Mouse (Mus musculus) forebrain, embryonic 16.5 days (tissue): ENCODE results near the gene Cog5. TPM values are rescaled to one million over a fixed set of nuclear protein-coding genes. Genes with fewer than 3 reads are reported as not detected.
A peak's percentile ranks its signal among the peaks of the same experiment; 100 is the strongest.

ENCODE experiments used
- ATAC-seq: fragments of 200-750 bp; cut with Nextera tagmentation; 2 replicates; pipeline ENCODE4 v1.8.0; 2017; ENCODE audit warnings: mild to moderate bottlenecking, moderate library complexity
- H3K27ac ChIP-seq: fragments of 300-500 bp; sonication (generic); 2 replicates; pipeline ENCODE4 v1.5.1; 2014; ENCODE audit warnings: low read length, control low read depth
- H3K27me3 ChIP-seq: fragments of 300-500 bp; sonication (generic); replicated peaks from 2 replicates; pipeline ENCODE4 v1.6.1; 2014; ENCODE audit warnings: low read length; ENCODE audit not compliant: control insufficient read depth, insufficient read depth
- H3K36me3 ChIP-seq: fragments of 300-500 bp; sonication (generic); 2 replicates; pipeline ENCODE4 v1.6.1; 2014; ENCODE audit not compliant: control insufficient read depth, insufficient read depth
- H3K4me1 ChIP-seq: fragments of 300-500 bp; sonication (generic); replicated peaks from 2 replicates; pipeline ENCODE4 v1.6.1; 2014; ENCODE audit warnings: low read length; ENCODE audit not compliant: control insufficient read depth, insufficient read depth
- H3K4me2 ChIP-seq: fragments of 300-500 bp; sonication (generic); 2 replicates; pipeline ENCODE4 v1.6.1; 2014; ENCODE audit warnings: mild to moderate bottlenecking, low read length, control low read depth
- H3K4me3 ChIP-seq: fragments of 300-500 bp; sonication (generic); replicated peaks from 2 replicates; pipeline ENCODE4 v1.5.1; 2014; ENCODE audit warnings: mild to moderate bottlenecking, low read length, control low read depth
- H3K9ac ChIP-seq: fragments of 300-500 bp; sonication (generic); replicated peaks from 2 replicates; pipeline ENCODE4 v1.6.1; 2014; ENCODE audit warnings: low read depth, low read length, control low read depth
- H3K9me3 ChIP-seq: fragments of 300-500 bp; sonication (generic); 2 replicates; pipeline ENCODE4 v1.6.1; 2016; ENCODE audit warnings: low read length; ENCODE audit not compliant: control insufficient read depth
- WGBS: fragments of 180-500 bp; shearing (Covaris S2); extraction: QIAGEN DNeasy Blood & Tissue Kit; methylation state at CpG from one replicate; pipeline ENCODE4 v1.1.7; 2014; 5-methylcytosine and 5-hydroxymethylcytosine counted together
- polyA plus RNA-seq: library from polyadenylated mRNA; unstranded; fragments of >200 nt; fragmentation: Nextera tagmentation; extraction: Ambion mirVana; gene quantifications from 2 replicates; pipeline ENCODE4 v1.2.1, GENCODE M21; 2015

Gene Cog5
- polyA plus RNA-seq, 1 experiment from 2014 or later, result 25.1 TPM

GRCm38 (mm10) chr12:31905696-31906551 is 251.3 kb downstream of the Cog5 start:
- Histone ChIP-seq H3K27ac (peak overlapping the region; percentile 46), H3K4me3 (no peak overlapping the region), H3K27me3 (no peaks in the 10 kb centered on the region), H3K4me1 (peaks cover 18% of the 10 kb centered on the region), H3K9ac (no peak overlapping the region; the same call in 1 of the 2 replicates), H3K9me3 (no peaks in the 10 kb centered on the region), H3K4me2 (no peak overlapping the region), H3K36me3 (no peaks in the 10 kb centered on the region)
- 23% methylated on average over 6 of the region's 6 CpGs for WGBS
- ATAC-seq, result peak; percentile 98

- H3K4me2 ChIP-seq, result no peak overlapping the region
- WGBS, result 86% methylated on average over 2 of the region's 2 CpGs
- no peaks in the 10 kb centered on the region for H3K9me3 ChIP-seq
- ATAC-seq, result no peak
- H3K27ac ChIP-seq, result no peak overlapping the region
- no peak overlapping the region for H3K9ac ChIP-seq
- H3K36me3 ChIP-seq, result no peaks in the 10 kb centered on the region
- no peak overlapping the region for H3K4me3 ChIP-seq
- H3K27me3 ChIP-seq, result no peaks in the 10 kb centered on the region
- peaks cover 18% of the 10 kb centered on the region for H3K4me1 ChIP-seq
Measured at GRCm38 (mm10) chr12:31907436-31907835, 252.8 kb downstream of the Cog5 start.

GRCm38 (mm10) chr12:31912966-31913551 is 258.4 kb downstream of the Cog5 start:
- WGBS, result 84% methylated on average over 6 of the region's 6 CpGs
- no peak for ATAC-seq
- no peak overlapping the region for H3K27ac ChIP-seq
- no peak overlapping the region for H3K4me3 ChIP-seq
- H3K9ac ChIP-seq, result no peak overlapping the region
- no peaks in the 10 kb centered on the region for H3K36me3 ChIP-seq
- no peak overlapping the region for H3K4me2 ChIP-seq
- no peaks in the 10 kb centered on the region for H3K27me3 ChIP-seq
- H3K9me3 ChIP-seq, result no peaks in the 10 kb centered on the region
- H3K4me1 ChIP-seq, result no peaks in the 10 kb centered on the region

DNA sequence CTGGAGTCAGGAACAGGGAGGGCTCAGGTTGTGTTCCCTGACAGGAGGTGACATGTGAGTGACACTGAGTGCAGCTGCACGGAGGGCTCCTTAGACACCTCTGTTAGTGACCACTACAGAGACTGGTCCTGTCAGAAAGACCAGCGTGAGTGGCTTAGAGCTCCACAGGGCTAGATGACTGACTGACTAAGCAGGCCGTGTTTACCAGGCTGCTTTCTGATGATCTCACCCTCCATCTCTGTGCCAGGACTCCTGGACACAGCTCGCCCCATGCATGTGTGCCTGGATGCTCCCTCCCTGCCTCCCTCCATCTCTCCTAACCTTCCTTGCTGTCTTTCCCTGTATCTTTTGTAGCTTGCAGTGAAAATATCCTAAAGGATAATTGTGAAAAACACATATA is 258.9 kb downstream of the Cog5 start:
- Histone ChIP-seq H3K27ac (no peak overlapping the region), H3K36me3 (no peaks in the 10 kb centered on the region), H3K4me3 (no peak overlapping the region), H3K4me1 (no peaks in the 10 kb centered on the region), H3K9ac (no peak overlapping the region), H3K9me3 (no peaks in the 10 kb centered on the region), H3K4me2 (no peak overlapping the region), H3K27me3 (no peaks in the 10 kb centered on the region)
- 51% methylated on average over 4 of the region's 4 CpGs for WGBS
- peak; percentile 64; the same call in 1 of the 2 replicates for ATAC-seq

- Histone ChIP-seq H3K27me3 (no peaks in the 10 kb centered on the region), H3K4me1 (no peaks in the 10 kb centered on the region), H3K27ac (no peak overlapping the region), H3K9me3 (no peaks in the 10 kb centered on the region), H3K36me3 (no peaks in the 10 kb centered on the region), H3K4me2 (no peak overlapping the region), H3K9ac (no peak overlapping the region), H3K4me3 (no peak overlapping the region)
- ATAC-seq, result no peak
- WGBS, result 96% methylated on average over 5 of the region's 5 CpGs
Measured at GRCm38 (mm10) chr12:31916691-31917090, 262.0 kb downstream of the Cog5 start.

DNA sequence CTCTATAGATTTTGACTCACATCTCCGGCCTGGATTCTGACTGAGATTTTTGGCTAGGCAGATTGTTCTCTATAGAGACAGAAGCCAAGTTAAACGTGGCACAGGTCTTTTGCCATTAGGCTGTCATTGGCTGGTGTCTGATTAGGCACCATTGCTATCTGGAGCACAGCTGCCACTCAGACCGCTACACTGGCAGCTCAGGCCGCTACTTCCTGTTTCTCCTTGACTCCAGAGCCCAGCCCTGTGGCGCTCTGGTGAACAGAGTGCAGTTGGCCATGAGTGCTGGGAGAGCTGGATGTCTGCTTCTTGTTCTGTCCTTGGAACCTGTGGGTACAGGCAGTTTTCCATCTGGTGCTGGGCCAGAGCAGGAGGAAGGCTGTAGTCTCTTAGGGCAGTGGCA is 262.6 kb downstream of the Cog5 start:
- H3K27me3 ChIP-seq, result no peaks in the 10 kb centered on the region
- H3K4me2 ChIP-seq, result no peak overlapping the region
- no peak overlapping the region for H3K4me3 ChIP-seq
- H3K36me3 ChIP-seq, result no peaks in the 10 kb centered on the region
- peak; percentile 49 for ATAC-seq
- no peak overlapping the region for H3K9ac ChIP-seq
- no peaks in the 10 kb centered on the region for H3K9me3 ChIP-seq
- WGBS, result 88% methylated on average over 5 of the region's 5 CpGs
- H3K27ac ChIP-seq, result no peak overlapping the region
- no peaks in the 10 kb centered on the region for H3K4me1 ChIP-seq

DNA sequence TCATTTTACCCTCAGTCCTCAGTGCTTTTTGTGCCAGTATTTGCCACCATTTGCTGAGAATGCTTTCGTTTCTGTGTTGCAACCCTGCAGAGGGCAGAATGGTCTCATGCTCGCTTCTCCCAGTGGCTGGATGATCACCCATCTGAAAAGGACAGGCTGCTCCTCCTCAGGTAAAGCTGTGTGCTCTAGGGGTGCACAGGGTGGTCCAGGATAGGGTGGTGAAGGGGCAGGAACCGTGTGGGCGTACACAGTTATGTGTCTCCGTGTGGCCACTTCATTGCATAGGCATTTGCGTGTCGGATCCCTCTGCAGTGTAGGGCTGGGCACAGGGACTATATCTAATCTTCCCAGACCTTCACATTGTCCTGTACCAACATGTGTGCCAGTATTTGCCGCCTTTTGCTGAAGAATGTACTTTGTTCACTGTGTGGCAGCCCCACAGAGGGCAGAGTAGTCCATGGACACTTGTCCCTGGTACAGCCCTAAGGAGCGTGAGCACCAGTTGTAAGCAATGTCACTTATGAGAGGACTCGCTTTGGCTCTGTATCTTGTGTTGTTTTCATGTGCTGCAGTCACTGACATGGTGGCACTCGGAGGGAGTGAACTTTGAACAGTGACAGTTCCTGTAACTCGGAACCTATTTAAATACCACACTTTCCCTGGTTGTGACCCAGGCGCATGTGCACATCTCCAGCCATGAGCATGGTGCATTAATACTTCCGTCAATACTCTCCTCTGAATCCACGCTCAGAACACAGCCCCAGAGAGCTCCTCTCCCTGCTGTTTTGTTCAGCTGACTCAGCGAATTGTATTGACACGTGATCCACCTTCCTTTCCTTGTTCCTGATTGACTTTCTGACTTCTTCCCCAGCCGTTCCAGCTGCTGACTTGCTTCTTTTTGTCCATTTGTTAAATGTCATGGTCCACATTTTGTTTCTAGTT is 266.1 kb downstream of the Cog5 start:
- WGBS, result 86% methylated on average over 18 of the region's 18 CpGs

GRCm38 (mm10) chr12:31924135-31924534 is 269.5 kb downstream of the Cog5 start:
- 88% methylated on average over 3 of the region's 3 CpGs for WGBS
- H3K9me3 ChIP-seq, result no peaks in the 10 kb centered on the region
- no peak overlapping the region for H3K4me3 ChIP-seq
- no peaks in the 10 kb centered on the region for H3K27me3 ChIP-seq
- ATAC-seq, result no peak
- no peak overlapping the region for H3K27ac ChIP-seq
- no peak overlapping the region for H3K9ac ChIP-seq
- H3K4me2 ChIP-seq, result no peak overlapping the region
- peaks cover 2% of the 10 kb centered on the region; the same call in 1 of the 2 replicates for H3K4me1 ChIP-seq
- peaks cover 15% of the 10 kb centered on the region for H3K36me3 ChIP-seq

More for the DNA sequence above, 266.1 kb downstream of the Cog5 start:
- Histone ChIP-seq H3K4me2 (no peak overlapping the region), H3K27ac (no peak overlapping the region), H3K36me3 (peaks cover 7% of the 10 kb centered on the region; the same call in 1 of the 2 replicates), H3K4me1 (no peaks in the 10 kb centered on the region), H3K27me3 (no peaks in the 10 kb centered on the region), H3K4me3 (no peak overlapping the region), H3K9ac (no peak overlapping the region), H3K9me3 (no peaks in the 10 kb centered on the region)
- no peak for ATAC-seq

DNA sequence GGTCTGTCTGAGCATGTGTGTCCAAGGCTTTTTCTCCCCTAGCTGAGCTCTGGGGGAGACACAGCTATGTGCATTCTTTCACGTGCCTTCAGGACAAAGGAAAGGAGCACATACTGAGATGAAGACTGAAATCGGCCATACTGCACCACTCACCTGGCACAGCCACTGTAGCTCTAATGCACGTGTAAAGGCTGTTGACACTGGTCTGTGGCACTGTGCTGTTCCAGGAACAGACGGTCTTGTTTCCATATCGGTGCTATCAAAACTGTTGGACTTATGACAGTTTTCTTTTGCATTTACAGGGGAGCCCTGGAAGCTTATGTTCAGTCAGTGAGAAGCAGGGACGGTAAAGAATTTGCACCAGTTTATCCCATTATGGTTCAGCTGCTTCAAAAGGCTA is 270.7 kb downstream of the Cog5 start:
- Histone ChIP-seq H3K36me3 (peaks cover 18% of the 10 kb centered on the region), H3K27ac (no peak overlapping the region), H3K27me3 (no peaks in the 10 kb centered on the region), H3K4me1 (peaks cover 2% of the 10 kb centered on the region; the same call in 1 of the 2 replicates), H3K9me3 (no peaks in the 10 kb centered on the region), H3K4me2 (no peak overlapping the region), H3K9ac (no peak overlapping the region), H3K4me3 (no peak overlapping the region)
- WGBS, result 75% methylated on average over 6 of the region's 6 CpGs
- ATAC-seq, result no peak
